Mouse (Mus musculus): ENCODE measurements around the gene Podxl2. TPM values are rescaled to one million over a fixed set of nuclear protein-coding genes. Genes with fewer than 3 reads are reported as not detected.

The Podxl2 gene
- 100 to 1,000 TPM; 173 to 180 TPM for total RNA-seq (2021)

DNA sequence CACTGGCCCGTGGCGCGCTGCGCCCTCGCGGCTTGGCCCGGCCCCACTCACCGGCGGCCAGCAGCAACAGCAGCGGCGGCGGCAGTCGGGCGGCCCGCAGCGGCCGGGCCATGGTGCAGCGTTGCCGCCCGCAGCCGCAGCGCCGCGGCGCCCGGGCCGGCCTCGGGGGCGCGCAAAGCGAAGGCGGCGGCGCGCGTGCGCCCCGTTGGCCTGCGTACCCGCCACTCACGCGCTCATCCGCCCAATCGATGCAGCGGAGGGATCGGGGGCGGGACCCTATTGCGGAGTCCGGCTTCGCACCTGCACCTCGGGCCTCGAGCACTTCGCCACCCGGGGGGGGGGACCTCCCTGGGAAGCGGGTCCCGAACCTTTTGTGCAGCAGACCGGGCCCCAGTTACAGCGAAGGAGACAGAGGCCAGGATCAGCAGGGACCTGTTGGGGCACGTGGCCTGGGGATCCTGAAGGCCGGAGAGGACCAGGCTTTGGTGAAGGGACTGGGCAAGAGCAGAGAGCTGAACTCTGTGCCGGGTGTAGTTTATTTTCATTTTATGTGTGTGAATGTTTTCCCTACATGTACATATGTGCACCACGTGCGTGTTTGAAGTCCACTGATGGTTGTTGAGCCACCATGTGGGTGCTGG lies at the start of gene Podxl2:
Gene Podxl2 (minus strand): TSS at position 177 of the 641 bp plus-strand sequence.
- intact Hi-C loops (cut with DNase I), result no loop called here
- peak; percentile 84 to 88 for DNase-seq (ENCODE audit: low spot score in 2 of 2)

DNA sequence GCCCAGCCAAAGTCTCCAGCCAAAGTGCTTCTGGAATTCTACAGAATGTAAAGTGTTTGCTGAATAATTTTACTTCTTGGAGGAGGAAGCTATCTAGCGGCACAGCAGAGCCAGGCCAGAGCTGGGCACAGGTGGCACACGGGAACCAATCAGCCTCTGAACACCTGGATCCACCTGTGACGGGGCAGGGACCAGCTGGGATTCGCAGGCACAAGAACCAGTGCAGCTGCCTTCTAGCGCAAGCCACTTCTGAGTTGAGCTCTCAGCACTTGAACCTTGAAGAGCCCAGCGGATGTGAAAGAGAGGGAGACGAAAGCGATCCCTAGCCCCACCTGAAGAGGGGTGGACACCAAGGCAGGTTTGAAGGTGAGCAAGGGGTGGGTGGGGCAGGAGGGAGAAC lies 44.0 kb upstream of the Podxl2 start:
- DNase-seq (ENCODE audit: low spot score in 2 of 2), result no peak
- intact Hi-C loops (cut with DNase I), result no loop called here

DNA sequence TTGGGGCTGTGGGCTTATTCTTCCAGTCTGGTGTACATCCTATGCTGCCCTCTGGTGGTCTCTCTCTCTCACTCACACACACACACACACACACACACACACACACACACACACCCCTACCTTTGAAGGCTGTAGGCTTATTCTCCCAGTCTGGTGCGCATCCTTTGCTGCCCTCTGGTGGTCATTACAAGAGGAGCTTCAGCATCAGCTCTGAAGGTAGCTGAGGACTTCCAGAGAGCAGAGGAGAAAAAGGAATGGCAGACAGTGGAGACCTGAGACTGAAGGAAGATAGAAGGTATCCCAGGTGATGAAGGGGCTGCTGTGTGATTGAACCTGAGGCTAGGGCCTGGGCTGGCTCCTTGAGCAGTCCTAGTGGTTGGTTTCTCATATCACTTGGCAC lies 41.3 kb upstream of the Podxl2 start:
- intact Hi-C loops (cut with DNase I), result no loop called here
- DNase-seq (ENCODE audit: low spot score in 2 of 2), result peak in 1 of 2 experiments; percentile 70

GRCm38 (mm10) chr6:88915510-88915909 lies 40.7 kb upstream of the Podxl2 start:
- intact Hi-C loops (cut with DNase I), result no loop called here
- no peak for DNase-seq (ENCODE audit: low spot score in 2 of 2)

- DNase-seq (ENCODE audit: low spot score in 2 of 2), result no peak
- intact Hi-C loops (cut with DNase I), result no loop called here
These were observed 40.0 kb upstream of the Podxl2 start for GRCm38 (mm10) chr6:88914799-88915198.

DNA sequence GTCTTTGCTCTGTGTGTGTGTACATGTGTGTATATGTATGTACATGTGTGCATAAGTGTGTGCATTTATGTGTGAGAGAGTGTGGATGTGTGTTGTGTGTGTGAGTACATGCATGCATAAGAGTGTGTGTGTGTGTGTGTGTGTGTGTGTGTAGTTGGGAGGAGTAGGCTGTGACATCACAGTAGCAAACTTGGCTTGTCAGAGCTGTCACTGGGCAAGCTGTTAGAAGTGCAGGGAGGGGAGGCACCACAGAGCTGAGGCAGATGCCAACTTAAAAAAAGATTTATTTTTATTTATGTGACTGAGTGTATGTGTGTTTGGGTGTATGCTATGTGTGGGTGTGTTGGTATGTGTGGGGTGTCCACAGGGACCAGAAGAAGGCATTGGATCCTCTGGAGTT lies 38.6 kb upstream of the Podxl2 start:
- DNase-seq (ENCODE audit: low spot score in 2 of 2), result peak in 1 of 2 experiments; percentile 28
- intact Hi-C loops (cut with DNase I), result no loop called here

- intact Hi-C loops (cut with DNase I), result no loop called here
- no peak for DNase-seq (ENCODE audit: low spot score in 2 of 2)
These were observed 38.2 kb upstream of the Podxl2 start for GRCm38 (mm10) chr6:88913022-88913421.

DNA sequence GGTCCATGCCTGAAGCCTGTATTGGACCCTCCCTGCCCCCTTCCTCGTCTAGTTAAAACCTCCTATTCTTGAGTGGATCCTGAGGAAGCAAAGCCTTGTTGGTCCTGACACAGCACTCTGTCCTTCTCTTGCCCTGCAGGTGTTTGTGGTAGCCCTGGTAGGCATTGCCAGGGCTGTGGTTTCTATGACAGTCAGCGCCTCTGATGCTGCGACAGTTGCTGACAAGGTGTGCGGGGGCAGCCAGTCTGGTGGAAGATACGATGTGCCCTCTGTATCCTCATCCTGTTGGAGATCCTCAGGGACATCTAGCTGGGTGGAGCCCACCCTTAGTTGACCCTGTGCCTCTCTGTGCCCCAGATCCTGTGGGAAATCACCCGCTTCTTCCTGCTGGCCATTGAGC lies 34.3 kb upstream of the Podxl2 start:
- intact Hi-C loops (cut with DNase I), result no loop called here

DNA sequence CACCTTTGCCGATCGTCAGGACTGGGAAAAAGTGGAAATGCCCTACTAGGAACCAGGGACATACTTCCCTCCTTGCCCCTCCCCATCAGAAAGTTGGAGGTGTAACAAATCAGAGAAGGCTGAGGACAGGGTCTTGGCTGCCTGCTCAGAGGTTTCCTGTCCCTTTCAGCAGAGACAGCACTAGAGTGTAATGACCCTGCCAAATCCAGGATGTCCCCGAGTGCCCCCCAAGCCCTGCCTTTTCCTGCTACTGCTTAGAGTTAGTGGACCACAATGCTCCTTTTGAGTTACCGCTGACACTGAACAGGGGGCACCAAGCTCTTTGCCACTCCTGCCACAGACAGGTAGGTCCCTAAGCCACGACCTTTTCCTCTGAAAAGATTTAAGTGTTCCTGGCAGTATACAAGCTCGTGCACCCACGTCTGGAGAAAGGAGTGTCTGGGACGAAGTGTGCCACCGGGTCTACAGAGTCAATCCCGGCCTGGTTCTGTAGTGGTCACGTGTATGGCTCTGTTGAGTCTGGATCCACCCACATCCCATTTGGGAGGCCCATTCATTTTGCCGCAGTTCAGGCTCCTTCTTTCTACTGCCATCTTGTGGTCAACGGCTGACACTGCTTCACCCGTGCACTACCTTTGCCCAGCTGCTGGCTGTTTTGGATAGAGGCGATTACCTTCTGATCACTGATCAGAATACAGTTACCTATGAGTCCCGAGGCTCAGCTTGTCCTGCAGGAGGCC lies 31.7 kb upstream of the Podxl2 start:
- intact Hi-C loops (cut with DNase I), result no loop called here
- DNase-seq (ENCODE audit: low spot score in 2 of 2), result peak; percentile 54 to 76

More for the DNA sequence above, 34.3 kb upstream of the Podxl2 start:
- no peak for DNase-seq (ENCODE audit: low spot score in 2 of 2)

DNA sequence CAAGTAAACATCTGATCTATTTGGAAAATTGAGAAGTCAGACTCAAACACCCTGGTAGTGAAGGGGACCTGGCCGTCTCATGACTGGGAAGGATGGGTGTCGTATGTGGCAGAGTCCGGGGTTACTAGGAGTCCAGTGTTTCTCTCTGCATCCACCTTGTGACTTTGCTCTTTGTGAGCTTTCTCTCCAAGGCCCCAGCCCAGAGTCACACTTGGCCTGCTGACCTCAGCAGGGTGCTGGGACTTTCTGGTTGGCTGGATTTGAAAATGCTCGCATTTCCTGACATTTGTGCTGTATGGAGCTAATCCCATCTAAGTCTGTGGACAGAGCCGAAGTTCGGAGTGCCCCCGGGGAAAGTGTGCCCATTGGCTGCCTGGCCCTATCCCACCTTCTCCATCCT lies 30.2 kb upstream of the Podxl2 start:
- intact Hi-C loops (cut with DNase I), result no loop called here
- no peak for DNase-seq (ENCODE audit: low spot score in 2 of 2)

DNA sequence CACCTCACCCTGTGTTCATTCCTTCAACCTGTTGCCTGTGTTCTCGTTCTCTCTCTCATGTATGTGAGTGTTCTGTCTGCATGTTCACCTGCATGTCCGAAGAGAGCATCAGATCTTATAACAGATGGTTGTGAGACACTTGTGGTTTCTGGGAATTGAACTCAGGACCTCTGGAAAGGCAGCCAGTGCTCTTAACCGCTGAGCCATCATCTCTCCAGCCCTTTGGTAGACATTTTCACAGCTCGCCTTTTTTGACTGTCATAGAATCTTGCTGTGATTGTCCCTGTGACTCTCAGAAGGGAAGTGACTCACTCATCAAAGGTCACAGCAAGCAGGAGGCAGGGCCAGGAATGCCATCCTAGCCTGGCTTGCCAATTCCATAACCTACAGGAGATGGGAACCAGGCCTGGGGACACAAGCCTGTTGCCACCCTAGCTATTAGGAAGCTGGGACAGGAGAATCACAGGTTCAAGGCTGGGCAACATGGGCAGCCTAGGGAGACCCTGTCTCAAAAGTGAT lies 29.7 kb upstream of the Podxl2 start:
- intact Hi-C loops (cut with DNase I), result no loop called here
- no peak for DNase-seq (ENCODE audit: low spot score in 2 of 2)

DNA sequence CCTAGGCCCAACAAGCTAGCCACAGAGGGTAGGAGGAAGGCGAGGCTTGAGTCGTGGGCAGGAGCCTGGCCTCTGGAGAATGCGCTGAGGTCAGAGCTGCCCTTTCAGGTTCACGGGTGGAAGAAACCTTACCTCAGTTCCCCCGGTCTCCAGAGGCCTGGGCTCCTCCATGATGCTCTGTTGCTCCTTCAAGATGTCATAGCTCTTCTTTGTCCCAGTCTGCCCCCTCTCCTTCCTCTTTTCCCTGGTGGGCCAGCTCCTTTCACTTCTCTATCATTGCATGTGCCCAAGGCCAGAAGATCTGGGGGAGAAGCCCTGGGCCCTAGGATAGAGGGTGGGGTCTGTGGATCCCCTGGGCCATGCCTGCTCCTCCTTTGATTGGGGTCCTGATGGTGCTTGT lies 28.9 kb upstream of the Podxl2 start:
- DNase-seq (ENCODE audit: low spot score in 2 of 2), result no peak
- intact Hi-C loops (cut with DNase I), result no loop called here

DNA sequence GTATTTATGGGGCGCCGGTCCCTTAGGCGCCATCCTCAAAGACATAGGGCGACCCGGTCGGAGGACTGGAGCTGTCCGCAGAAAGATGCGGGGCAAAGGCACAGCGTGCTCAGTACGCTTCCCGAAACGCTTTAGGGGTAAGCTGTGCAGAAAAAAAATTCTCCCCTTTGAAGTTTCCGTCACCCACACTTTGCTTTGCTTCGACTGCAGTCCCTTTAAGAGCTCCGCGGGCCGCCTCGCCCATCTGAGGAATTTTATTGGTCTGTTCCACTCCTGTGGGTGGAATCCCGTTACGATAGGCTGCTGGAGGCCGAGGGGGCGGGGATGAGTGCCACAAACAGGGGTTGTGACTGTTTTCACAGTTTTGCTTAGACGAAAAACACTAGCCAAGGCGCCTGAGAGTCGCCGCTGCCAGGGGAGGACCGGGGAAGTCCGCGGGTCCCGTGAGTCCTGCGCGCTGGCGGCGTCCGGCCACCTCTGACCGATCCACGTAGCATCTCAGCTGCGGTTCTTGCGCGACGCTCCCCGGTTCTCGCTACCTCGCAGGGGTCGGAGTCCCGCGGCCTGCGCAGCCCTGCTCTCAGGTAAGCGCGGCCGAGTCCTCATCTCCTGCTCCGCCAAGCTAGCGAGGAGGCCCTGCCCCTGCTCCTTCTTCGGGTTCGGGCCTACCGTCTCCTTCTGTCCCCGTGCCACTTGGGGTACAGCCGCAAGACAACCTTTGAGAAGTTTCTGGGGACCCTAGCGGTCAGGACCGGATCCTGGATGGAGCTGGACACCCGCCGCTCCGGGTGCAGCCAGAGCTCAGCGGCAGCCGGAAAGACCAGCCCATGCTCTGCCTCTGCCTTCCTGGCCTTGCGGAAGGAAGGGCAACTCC lies 27.3 kb upstream of the Podxl2 start, which contains the start of gene Tpra1:
Gene Tpra1 (plus strand): TSS at position 305 of the 874 bp plus-strand sequence.
- intact Hi-C loops (cut with DNase I), result no loop called here
- peak; percentile 93 to 98 for DNase-seq (ENCODE audit: low spot score in 2 of 2)

- intact Hi-C loops (cut with DNase I), result no loop called here
- DNase-seq (ENCODE audit: low spot score in 2 of 2), result peak in 1 of 2 experiments; percentile 34
These were observed 26.6 kb upstream of the Podxl2 start for GRCm38 (mm10) chr6:88901471-88901870.

GRCm38 (mm10) chr6:88899628-88900027 lies 24.8 kb upstream of the Podxl2 start:
- no peak for DNase-seq (ENCODE audit: low spot score in 2 of 2)
- intact Hi-C loops (cut with DNase I), result loop anchor here (10.0 kb wide), 1 partner anchor 785 kb away; no protein-coding TSS in a partner anchor

- intact Hi-C loops (cut with DNase I), result loop anchor here (10.0 kb wide), 1 partner anchor 784 kb away; no protein-coding TSS in a partner anchor
- no peak for DNase-seq (ENCODE audit: low spot score in 2 of 2)
These were observed 24.2 kb upstream of the Podxl2 start for GRCm38 (mm10) chr6:88899086-88899485.

GRCm38 (mm10) chr6:88898534-88899048 lies 23.7 kb upstream of the Podxl2 start, which contains the start of gene Mcm2:
Gene Mcm2 (minus strand): TSS chr6:88898780.
- intact Hi-C loops (cut with DNase I), result loop anchor here (10.0 kb wide), 1 partner anchor 784 kb away; no protein-coding TSS in a partner anchor
- DNase-seq (ENCODE audit: low spot score in 2 of 2), result peak; percentile 89 to 95

- intact Hi-C loops (cut with DNase I), result loop anchor here (10.0 kb wide), 1 partner anchor 782 kb away; no protein-coding TSS in a partner anchor
- DNase-seq (ENCODE audit: low spot score in 2 of 2), result no peak
These were observed 22.4 kb upstream of the Podxl2 start for GRCm38 (mm10) chr6:88897246-88897645.

DNA sequence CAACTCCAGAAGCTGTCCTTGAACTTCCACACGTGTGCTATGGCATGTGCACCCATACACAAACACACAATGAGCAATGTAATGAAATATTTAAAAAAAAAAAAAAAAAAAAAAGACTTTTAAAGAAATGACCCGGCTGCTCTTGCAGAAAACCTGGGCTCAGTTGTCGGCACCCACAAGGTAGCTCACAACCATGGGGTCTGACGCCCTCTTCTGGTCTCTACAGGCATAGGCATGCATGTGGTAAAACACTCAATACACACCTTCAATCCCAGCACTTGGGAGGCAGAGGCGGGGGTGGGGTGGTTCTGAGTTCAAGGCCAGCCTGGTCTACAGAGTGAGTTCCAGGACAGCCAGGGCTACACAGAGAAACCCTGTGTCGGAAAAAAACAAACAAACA lies 21.1 kb upstream of the Podxl2 start:
- intact Hi-C loops (cut with DNase I), result loop anchor here (10.0 kb wide), 1 partner anchor 781 kb away; no protein-coding TSS in a partner anchor
- DNase-seq (ENCODE audit: low spot score in 2 of 2), result no peak

Measured in left cerebral cortex, postnatal 25 days (tissue).